Mouse (Mus musculus): ENCODE data around the gene Ttc21a. TPM values are rescaled to one million over a fixed set of nuclear protein-coding genes. Genes with fewer than 3 reads are reported as not detected.
A peak's percentile ranks its signal among the peaks of the same experiment; 100 is the strongest.

Ttc21a gene
- polyA plus RNA-seq (2014; fragmentation: Nextera tagmentation; extraction: Ambion mirVana), result 0.10 and 0.20 TPM in 2 replicates

DNA sequence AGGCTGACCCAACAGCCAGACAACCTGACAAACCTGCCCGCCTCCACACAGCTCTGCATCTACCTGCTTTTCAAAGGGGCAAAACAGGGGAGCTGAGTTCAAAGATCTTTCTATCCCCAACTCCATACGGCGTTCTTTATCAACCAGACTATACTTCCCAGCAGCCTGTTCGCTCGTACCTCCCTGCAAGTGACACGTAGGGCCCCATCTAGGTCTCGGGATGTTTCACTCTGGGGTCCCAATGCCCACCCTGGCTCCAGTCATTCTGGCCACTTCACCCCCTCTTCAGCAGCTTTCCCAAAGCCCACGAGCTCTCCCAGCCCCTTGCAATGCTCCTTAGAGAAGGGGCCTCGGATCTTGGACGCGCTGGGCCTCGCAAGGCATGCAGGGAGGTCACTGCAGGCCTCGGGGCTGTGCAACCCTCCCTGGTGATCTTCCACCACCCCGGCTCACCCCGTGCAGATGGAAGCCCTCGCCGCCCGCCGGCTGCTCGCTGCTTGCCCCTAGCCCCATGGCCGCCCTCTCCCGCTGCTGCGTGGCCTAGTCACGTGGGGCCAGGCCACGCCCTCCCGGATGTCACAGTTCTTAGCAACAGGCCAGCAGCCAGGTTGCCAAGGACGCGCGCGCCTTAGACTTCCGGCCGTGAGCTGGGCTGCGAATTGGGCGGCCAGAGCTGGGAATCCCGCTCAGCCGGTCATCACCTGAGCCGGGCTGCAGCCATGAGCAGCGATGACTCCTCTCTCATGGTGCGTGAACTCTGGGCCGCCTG is at the start of gene Ttc21a, which contains the start of gene Gorasp1:
Gene Ttc21a, plus strand, starts transcription at position 602 of the 769 bp plus-strand sequence.
Gene Gorasp1, minus strand, starts transcription at position 561 of the 769 bp plus-strand sequence.
- H3K27ac ChIP-seq (ENCODE audit: low read depth, low read length), result peak within 1 kb of the TSS; percentile 12; the same call in 1 of the 2 replicates
- peaks cover 7% of the 10 kb centered on the region; the same call in 1 of the 2 replicates for H3K4me1 ChIP-seq (ENCODE audit: control insufficient read depth, insufficient read depth, low read length)
- no peaks in the 10 kb centered on the region for H3K9me3 ChIP-seq (ENCODE audit: control insufficient read depth, low read length)
- WGBS, result 5% methylated on average over 39 of the region's 40 CpGs
- peak within 1 kb of the TSS; percentile 67 for H3K4me3 ChIP-seq (ENCODE audit: low read depth, low read length)
- DNase-seq (ENCODE audit: low spot score, missing footprints), result peak; percentile 99
- no peaks in the 10 kb centered on the region for H3K36me3 ChIP-seq (ENCODE audit: control insufficient read depth, insufficient read depth, low read length)
- H3K9ac ChIP-seq (ENCODE audit: low read length), result peak within 1 kb of the TSS; percentile 88
- peak; percentile 98 for ATAC-seq (ENCODE audit: low FRiP score)
- peak within 1 kb of the TSS; percentile 92 for H3K4me2 ChIP-seq
- H3K27me3 ChIP-seq (ENCODE audit: control insufficient read depth, insufficient read depth, low read length), result no peaks in the 10 kb centered on the region

DNA sequence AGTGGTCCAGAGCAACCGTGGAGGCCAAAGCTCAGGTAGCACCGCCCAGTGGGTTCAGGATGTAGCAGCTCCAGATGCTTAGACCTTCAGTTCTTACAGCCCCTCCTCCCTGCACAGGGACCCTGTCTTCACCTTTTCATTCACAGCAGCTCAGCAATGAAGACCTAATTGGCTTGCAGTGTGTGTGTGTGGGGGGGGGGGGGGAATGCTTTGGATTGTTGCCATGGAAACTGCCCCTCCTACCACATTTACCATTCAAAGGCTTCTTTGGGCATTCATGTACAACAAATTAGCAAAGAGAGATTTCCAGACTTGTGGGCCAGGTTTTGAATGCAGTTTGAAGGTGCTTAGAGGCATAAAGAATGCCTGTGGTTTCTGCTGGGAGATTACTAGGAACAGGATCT is 48.6 kb upstream of the Ttc21a start:
- peak; percentile 88 for DNase-seq (ENCODE audit: low spot score, missing footprints)
- Histone ChIP-seq H3K9me3 (ENCODE audit: control insufficient read depth, low read length) (no peaks in the 10 kb centered on the region), H3K4me1 (ENCODE audit: control insufficient read depth, insufficient read depth, low read length) (peaks cover 14% of the 10 kb centered on the region), H3K27ac (ENCODE audit: low read depth, low read length) (no peak overlapping the region), H3K36me3 (ENCODE audit: control insufficient read depth, insufficient read depth, low read length) (no peaks in the 10 kb centered on the region), H3K27me3 (ENCODE audit: control insufficient read depth, insufficient read depth, low read length) (peaks cover 2% of the 10 kb centered on the region), H3K4me2 (peak overlapping the region; percentile 9; the same call in 1 of the 2 replicates), H3K9ac (ENCODE audit: low read length) (no peak overlapping the region), H3K4me3 (ENCODE audit: low read depth, low read length) (no peak overlapping the region)
- peak; percentile 83 for ATAC-seq (ENCODE audit: low FRiP score)
- 8% methylated on average over 2 of the region's 2 CpGs for WGBS

DNA sequence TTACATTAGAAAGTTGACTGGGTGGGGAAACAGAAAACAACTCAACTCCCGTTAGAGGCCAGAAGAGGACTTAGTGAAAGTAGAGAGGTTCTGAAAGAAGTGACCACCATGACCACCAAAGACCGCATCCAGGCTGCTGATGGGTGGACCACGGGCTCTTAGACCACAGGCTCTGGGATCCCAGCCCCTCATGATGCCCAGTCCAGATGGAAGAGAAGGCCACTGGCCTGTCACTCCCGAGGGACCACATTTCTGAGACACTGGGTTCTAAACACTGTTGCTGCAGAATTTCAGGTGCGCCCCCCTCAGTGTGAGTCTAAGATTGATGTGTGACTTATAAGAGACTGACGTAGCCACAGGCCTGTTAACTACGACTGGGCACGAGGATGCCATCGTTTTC is 48.0 kb upstream of the Ttc21a start:
- ATAC-seq (ENCODE audit: low FRiP score), result no peak
- H3K4me1 ChIP-seq (ENCODE audit: control insufficient read depth, insufficient read depth, low read length), result peaks cover 14% of the 10 kb centered on the region
- H3K9me3 ChIP-seq (ENCODE audit: control insufficient read depth, low read length), result no peaks in the 10 kb centered on the region
- no peak overlapping the region for H3K4me2 ChIP-seq
- 67% methylated on average over 9 of the region's 9 CpGs for WGBS
- H3K27ac ChIP-seq (ENCODE audit: low read depth, low read length), result no peak overlapping the region; the same call in 1 of the 2 replicates
- H3K9ac ChIP-seq (ENCODE audit: low read length), result no peak overlapping the region
- peaks cover 2% of the 10 kb centered on the region for H3K27me3 ChIP-seq (ENCODE audit: control insufficient read depth, insufficient read depth, low read length)
- no peaks in the 10 kb centered on the region for H3K36me3 ChIP-seq (ENCODE audit: control insufficient read depth, insufficient read depth, low read length)
- DNase-seq (ENCODE audit: low spot score, missing footprints), result no peak
- H3K4me3 ChIP-seq (ENCODE audit: low read depth, low read length), result no peak overlapping the region

DNA sequence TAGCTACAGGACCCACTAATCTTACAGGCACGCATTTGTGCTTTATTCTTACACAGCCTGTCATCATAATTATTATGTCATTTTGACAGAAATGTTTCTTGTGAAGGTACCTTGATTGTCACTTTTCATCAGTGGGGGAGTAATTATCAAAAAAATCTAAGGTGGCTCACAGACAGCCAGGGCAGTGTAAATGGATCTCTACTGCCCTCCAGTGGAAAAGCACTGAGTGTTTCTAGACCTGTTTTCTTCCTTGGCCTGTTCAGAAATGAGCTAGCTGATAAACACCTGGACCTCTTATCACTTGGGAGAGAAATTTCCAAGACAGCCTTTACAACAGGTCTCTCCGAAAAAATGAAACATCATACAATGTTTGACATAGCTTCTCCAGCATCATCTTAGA is 46.7 kb upstream of the Ttc21a start:
- 43% methylated on average over 2 of the region's 2 CpGs for WGBS
- Histone ChIP-seq H3K9me3 (ENCODE audit: control insufficient read depth, low read length) (no peaks in the 10 kb centered on the region), H3K4me1 (ENCODE audit: control insufficient read depth, insufficient read depth, low read length) (peaks cover 18% of the 10 kb centered on the region), H3K27me3 (ENCODE audit: control insufficient read depth, insufficient read depth, low read length) (peaks cover 2% of the 10 kb centered on the region), H3K27ac (ENCODE audit: low read depth, low read length) (no peak overlapping the region), H3K9ac (ENCODE audit: low read length) (no peak overlapping the region), H3K4me2 (no peak overlapping the region), H3K36me3 (ENCODE audit: control insufficient read depth, insufficient read depth, low read length) (no peaks in the 10 kb centered on the region), H3K4me3 (ENCODE audit: low read depth, low read length) (no peak overlapping the region)
- DNase-seq (ENCODE audit: low spot score, missing footprints) (peak; percentile 89), ATAC-seq (ENCODE audit: low FRiP score) (no peak)

DNA sequence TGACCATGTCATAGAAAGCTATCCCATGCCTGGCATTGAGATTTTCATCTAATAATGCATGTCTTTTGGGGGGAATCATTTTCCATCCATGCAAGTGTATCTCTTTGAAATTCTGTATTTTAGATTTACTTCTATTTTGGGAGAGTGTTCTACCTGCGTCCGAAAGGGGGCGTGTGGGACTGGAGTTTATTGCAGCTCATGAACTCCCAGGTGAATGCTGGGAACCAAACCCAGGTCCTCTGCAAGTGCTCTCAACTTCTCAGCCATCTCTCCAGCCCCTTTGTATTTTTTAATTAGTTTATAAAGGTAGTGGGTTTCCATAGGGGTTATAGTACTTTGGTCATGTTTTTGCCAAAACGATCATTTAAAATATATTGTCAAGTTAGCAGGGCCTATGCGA is 43.5 kb upstream of the Ttc21a start:
- DNase-seq (ENCODE audit: low spot score, missing footprints) (no peak), ATAC-seq (ENCODE audit: low FRiP score) (no peak)
- no peaks in the 10 kb centered on the region for H3K36me3 ChIP-seq (ENCODE audit: control insufficient read depth, insufficient read depth, low read length)
- no peak overlapping the region; the same call in 1 of the 2 replicates for H3K4me2 ChIP-seq
- no peaks in the 10 kb centered on the region for H3K9me3 ChIP-seq (ENCODE audit: control insufficient read depth, low read length)
- 86% methylated on average over 5 of the region's 5 CpGs for WGBS
- no peak overlapping the region for H3K27ac ChIP-seq (ENCODE audit: low read depth, low read length)
- peaks cover 16% of the 10 kb centered on the region for H3K4me1 ChIP-seq (ENCODE audit: control insufficient read depth, insufficient read depth, low read length)
- no peak overlapping the region; the same call in 1 of the 2 replicates for H3K9ac ChIP-seq (ENCODE audit: low read length)
- H3K27me3 ChIP-seq (ENCODE audit: control insufficient read depth, insufficient read depth, low read length), result peaks cover 2% of the 10 kb centered on the region
- no peak overlapping the region for H3K4me3 ChIP-seq (ENCODE audit: low read depth, low read length)

DNA sequence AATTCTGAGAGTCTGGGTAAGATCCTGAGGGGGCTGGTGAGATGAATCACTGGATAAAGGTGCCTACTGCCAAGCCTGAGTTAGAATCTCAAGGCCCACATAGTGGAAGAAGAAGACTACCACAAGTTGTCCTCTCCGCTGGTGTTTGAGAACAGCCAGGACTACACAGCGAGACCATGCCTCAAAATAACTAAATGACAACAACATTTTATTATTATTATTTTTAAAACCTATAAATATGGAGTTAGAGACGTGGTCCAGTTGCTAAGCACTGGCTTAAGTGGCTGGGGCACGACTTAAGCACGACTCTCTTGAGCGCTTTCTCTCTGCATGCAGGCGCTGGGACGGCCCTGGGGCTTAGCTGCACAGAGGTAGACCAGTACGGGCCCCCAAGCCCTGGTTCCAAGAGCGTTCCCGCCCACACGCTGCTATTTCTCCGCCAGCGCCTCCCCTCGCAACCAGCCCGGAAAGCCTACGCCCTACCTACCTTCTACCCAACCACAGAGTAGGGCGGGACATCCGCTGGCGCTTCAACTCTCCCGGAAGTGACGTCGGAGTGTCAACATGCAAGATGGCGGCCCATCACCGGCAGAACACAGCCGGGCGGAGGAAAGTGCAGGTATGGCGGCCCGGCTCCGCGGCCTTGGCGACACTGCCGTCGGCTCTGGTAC is 42.9 kb upstream of the Ttc21a start, which contains the start of gene Wdr48:
Gene Wdr48, plus strand, starts transcription at position 540 of the 671 bp plus-strand sequence.
- Histone ChIP-seq H3K4me3 (ENCODE audit: low read depth, low read length) (peak within 1 kb of the TSS; percentile 98), H3K4me1 (ENCODE audit: control insufficient read depth, insufficient read depth, low read length) (peaks cover 10% of the 10 kb centered on the region), H3K27ac (ENCODE audit: low read depth, low read length) (peak within 1 kb of the TSS; percentile 54; the same call in 1 of the 2 replicates), H3K27me3 (ENCODE audit: control insufficient read depth, insufficient read depth, low read length) (peaks cover 2% of the 10 kb centered on the region), H3K9me3 (ENCODE audit: control insufficient read depth, low read length) (no peaks in the 10 kb centered on the region), H3K9ac (ENCODE audit: low read length) (peak within 1 kb of the TSS; percentile 86), H3K36me3 (ENCODE audit: control insufficient read depth, insufficient read depth, low read length) (no peaks in the 10 kb centered on the region), H3K4me2 (peak within 1 kb of the TSS; percentile 62)
- DNase-seq (ENCODE audit: low spot score, missing footprints), result peak; percentile 98
- ATAC-seq (ENCODE audit: low FRiP score), result peak; percentile 99
- 5% methylated on average over 34 of the region's 34 CpGs for WGBS

DNA sequence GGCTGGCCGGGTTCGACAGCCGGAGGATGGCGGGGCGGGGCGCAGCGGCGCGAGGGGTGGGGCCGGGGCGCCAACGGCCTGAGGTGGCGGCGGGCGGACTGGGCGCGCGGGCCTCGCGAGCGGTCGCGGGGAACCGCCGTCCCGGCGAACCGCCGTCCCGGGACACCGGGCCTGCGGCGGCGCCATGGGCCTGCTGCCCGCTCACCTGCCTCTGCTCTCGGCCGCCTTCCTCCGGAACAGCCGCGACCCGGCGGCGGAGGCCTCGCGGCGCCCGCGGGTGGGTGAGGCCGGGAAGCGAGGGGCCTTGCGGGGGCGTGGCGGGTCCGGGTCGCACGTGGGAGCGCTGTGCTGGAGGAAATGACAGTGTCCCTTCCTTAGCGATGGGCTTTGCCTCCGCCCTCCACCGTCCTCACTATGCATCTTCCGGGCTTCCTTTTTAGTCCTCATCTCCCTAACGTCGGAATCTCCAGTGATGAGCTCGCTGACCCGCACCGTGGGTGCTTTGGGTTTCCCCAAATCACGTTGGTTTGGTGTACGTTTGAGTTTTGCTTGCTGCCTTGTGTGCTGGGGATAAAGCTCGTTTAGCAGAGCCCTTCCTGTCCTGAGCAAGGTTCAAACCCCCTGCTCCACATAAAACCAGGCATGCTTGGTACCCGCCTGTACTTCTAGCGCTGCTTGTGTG is 42.2 kb upstream of the Ttc21a start:
- H3K9me3 ChIP-seq (ENCODE audit: control insufficient read depth, low read length), result no peaks in the 10 kb centered on the region
- 1% methylated on average over 57 of the region's 71 CpGs for WGBS
- ATAC-seq (ENCODE audit: low FRiP score), result peak; percentile 85

DNA sequence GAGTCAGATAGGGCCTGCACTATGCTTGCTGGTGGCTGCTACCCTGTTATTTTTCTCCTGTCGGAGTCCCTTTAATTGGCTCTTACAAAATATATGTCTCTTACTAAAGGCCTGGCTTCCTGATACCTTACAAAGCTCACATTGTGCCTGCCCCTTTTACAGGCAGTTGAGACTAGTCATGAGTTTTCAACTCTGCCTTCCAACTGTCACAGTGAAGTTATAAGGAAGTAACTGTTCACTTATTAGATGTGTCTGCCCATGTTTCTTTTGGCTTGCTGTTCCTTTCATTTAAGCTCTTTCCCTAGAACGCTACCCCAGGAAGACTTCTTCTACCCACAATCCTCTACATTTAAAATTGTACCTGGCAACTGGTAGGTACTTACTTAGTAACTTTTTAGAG is 38.0 kb upstream of the Ttc21a start:
- Histone ChIP-seq H3K9ac (ENCODE audit: low read length) (no peak overlapping the region), H3K4me1 (ENCODE audit: control insufficient read depth, insufficient read depth, low read length) (peaks cover 7% of the 10 kb centered on the region), H3K4me3 (ENCODE audit: low read depth, low read length) (no peak overlapping the region), H3K9me3 (ENCODE audit: control insufficient read depth, low read length) (no peaks in the 10 kb centered on the region), H3K4me2 (no peak overlapping the region), H3K36me3 (ENCODE audit: control insufficient read depth, insufficient read depth, low read length) (no peaks in the 10 kb centered on the region; the same call in 1 of the 2 replicates), H3K27me3 (ENCODE audit: control insufficient read depth, insufficient read depth, low read length) (no peaks in the 10 kb centered on the region), H3K27ac (ENCODE audit: low read depth, low read length) (no peak overlapping the region)
- ATAC-seq (ENCODE audit: low FRiP score) (no peak), DNase-seq (ENCODE audit: low spot score, missing footprints) (no peak)
- 94% methylated on average over 2 of the region's 2 CpGs for whole genome bisulfite sequencing

More for the DNA sequence above, 42.2 kb upstream of the Ttc21a start:
- peak overlapping the region; percentile 86 for H3K9ac ChIP-seq (ENCODE audit: low read length)
- H3K27ac ChIP-seq (ENCODE audit: low read depth, low read length), result no peak overlapping the region
- H3K4me2 ChIP-seq, result peak overlapping the region; percentile 62
- H3K27me3 ChIP-seq (ENCODE audit: control insufficient read depth, insufficient read depth, low read length), result peaks cover 2% of the 10 kb centered on the region
- peak overlapping the region; percentile 98 for H3K4me3 ChIP-seq (ENCODE audit: low read depth, low read length)
- no peaks in the 10 kb centered on the region for H3K36me3 ChIP-seq (ENCODE audit: control insufficient read depth, insufficient read depth, low read length)
- DNase-seq (ENCODE audit: low spot score, missing footprints), result peak; percentile 87
- peaks cover 7% of the 10 kb centered on the region for H3K4me1 ChIP-seq (ENCODE audit: control insufficient read depth, insufficient read depth, low read length)
